Mouse (Mus musculus): ENCODE data around the gene Gm12166.
"Not testable (repeated sequence)": the region's sequence is repeated elsewhere in the genome, so short reads cannot be mapped to it uniquely, and the experiment has no call there.

Gene Gm12166

DNA sequence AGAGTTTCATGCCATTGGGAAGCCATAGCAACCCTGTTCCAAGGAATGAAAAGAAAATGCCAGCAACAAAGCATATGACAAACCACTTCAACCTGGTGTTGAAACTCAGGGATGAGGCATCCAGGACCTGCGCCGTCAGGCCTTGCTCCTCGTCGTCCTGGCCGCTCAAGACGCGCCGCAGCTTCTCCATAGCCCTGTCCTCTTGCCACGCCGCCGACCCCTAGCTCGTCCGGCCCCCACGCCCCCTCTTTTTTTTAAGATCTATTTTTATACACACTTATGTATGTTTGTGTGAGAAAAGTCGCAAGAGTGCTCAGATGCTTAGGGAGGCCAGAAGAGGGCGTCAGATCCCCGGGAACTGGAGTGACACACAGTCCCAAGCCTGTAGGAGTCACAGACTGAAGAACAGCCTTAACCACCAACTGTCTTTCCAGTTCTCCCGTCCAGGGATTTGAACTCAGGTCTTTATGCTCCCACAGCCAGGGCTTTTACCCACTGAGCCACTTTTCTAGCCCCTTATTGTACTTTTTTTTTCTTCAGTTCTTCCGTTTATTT lies at the start of gene Gm12166:
Gm12166 (minus strand) TSS at position 217 of the 555 bp plus-strand sequence.
- not testable (repeated sequence) for DNase-seq (ENCODE audit: low spot score in 2 of 2)

DNA sequence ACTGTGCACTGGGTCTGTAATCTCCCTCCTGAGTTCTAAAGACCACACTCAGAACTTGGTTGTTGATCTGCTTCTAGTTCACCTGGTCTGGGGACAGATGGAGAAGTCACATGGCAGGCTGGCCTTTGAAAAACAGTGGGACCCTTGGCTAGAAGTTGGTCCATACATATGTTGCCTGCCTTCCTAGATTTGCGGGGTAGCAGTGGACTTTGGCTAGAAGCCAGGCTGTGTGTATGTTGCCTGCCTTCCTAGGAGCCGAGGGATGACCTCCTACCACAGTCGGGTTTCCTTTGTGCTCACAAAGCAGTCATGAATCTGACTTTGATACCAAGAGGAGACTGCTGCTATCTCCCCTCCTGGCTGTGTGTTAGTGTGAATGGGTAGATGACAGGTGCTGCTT lies 44.9 kb upstream of the Gm12166 start:
- no peak for DNase-seq (ENCODE audit: low spot score in 2 of 2)

DNA sequence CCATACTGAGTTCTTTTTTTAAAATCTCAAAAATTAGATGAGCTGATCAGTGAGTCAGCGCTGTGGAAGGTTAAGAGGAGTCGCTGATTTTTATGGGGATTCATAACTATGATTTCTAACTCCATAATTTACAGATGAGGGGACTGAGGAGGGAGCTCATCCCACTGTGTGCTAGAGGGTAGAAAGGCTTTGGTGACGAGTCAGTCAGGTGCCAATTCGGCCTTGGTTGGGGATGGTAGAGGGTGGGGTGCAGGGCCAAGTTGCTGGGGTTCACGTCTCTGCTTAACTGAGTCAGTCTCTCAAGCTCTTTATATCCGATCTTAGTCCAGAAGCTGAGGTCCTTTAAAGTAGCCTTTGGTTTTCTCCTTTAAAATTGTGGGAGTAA lies 44.1 kb upstream of the Gm12166 start:
- no peak for DNase-seq (ENCODE audit: low spot score in 2 of 2)

DNA sequence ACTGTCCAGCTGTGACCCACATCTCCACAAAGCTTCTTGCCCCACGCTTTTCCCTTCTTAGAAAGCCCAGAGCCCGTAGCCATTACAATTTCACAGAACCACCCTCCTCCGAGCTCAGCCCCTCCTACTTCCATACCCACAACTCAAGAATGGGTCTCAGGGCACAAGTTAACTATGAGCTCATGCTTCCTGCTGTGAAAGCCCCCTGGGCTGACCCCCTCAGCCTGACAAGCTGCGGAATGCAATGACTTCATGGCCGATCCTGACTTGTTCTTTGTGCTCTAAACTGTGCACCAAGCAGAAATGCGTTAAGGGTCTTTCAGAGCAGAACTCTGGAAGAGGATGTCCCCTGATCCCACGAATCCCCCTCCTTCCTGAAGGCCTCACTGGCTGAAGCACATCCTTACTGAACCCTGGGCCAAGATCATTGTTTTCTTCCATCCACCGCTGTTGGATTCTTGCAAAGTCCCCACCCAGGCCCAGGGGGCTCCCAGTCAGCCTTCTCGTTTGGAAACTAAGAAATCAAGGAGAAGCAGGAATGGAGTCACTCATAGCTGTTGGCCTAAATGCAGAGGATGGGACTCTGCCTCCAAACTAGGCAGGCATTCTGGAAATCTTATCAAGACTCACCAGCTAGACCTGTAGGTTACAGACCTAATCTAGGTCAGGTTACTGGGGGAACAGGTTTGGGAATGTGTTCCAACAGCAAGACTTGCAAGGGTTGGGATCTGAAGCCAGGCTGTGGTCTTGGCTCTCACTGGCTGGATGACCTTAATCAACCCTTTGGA lies 43.5 kb upstream of the Gm12166 start:
- DNase-seq (ENCODE audit: low spot score in 2 of 2), result no peak

DNA sequence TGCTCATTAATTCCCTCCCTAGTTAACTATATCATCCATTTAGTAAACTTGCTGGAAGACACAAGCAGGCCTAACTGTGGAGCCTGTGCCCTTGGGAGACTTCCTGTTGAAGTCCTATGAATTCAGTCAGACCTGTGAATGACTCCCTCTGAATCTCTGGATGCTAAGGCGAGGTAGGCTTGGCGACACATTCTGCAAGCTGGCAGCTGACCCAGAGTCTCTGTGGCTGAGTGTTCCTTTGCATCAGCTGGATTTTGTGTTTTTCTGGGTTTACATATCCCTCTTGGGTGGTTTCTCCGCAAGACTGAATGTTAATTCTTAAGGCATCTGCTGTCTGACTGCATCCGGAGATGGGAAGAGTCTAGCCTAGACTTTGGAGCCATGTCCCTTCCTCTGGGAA lies 40.0 kb upstream of the Gm12166 start:
- no peak for DNase-seq (ENCODE audit: low spot score in 2 of 2)

DNA sequence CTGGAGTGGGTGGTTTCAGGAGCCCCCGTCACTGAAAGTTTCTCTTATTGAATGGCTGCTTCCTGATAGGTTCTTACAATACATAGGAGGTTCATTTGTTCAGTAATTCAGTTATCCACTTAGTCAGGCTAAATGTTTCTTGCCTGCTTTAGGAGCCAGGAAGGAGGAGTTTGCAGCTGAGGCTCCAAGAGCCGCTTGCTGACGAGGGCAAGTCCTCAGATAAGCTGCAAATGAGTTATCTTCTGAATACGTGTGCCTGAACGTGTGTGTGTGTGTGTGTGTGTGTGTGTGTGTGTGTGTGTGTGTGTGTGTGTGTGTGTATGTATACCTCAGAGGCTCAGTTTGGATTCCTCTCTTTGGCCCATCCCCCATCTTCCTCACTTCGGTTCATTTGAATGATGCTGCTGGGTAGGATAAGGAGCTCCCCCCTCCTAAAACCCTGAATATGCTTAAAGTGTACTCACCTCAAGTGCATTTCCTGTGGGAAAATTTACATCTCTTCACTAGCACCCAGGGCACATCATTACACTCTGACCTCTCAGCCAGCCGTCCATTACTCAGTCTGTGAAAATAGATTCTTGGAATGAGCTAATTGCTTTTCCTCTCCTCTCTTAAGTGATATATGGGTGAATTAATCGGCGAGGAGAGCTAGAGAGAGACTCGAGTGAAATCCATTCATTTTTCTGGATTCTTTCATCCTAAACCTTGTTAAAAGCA lies 39.0 kb upstream of the Gm12166 start:
- DNase-seq (ENCODE audit: low spot score in 2 of 2), result no peak

DNA sequence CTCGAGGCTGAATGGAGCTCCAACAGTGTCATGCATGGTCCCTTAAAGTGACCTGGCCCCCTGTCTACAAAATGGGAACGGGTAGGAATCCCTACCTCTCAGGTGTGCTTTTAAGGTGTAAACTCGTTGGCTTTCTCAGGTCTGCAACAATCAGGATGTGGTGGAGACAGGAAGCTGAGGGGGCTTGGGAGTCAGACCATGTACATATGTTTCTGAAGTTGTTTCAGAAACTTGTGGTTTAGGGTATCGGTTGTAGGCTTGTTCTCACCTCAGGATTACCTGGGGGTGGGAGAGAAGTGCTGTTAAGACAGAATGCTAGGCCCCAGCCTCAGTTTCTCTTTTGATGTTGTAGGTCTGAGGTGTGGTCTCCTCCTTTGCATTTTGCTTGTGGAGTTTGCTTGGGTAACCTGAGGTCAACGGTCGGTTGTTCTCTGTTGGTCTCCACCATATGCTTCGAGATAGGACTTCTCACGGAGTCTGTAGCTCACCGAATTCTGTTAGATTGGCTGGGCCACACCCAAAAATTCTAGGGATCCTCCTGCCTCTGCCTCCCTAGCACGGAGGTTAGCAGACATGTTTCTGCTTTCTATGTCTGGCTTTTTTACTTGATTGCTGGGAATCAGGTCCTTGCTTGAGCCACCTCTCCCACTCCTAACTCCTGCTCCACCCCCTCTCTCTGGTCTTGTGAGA lies 38.1 kb upstream of the Gm12166 start:
- DNase-seq (ENCODE audit: low spot score in 2 of 2), result no peak

DNA sequence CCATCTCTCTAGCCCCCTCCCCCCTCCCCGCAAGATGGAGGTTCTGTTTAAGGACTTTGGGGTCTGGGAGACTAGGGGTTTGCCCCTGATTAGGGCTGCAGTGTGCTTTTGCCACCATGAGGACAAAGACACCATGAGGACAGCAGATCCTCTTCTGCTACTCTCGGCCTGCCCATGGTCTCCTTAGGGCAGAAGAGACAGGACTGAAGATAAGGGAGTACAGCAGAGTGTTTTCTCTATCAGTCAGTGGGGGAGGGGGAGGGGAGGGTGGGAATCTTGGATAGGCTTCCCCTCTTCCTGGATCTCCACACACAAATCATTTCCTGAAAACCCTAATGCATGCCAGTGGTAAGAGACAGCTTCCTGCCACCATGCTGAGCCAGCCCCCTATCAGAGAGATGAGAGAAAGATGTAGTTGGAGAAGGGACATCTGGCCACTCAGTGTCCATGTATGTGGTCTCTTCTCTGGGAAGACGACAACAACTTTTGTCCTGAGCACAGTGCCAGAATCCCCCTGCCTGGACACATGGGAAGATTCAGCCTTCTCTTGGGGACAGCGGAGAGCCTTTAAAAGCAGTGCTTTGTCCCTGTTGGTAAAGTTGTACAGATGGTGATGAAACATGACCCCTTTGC lies 37.1 kb upstream of the Gm12166 start:
- DNase-seq (ENCODE audit: low spot score in 2 of 2), result no peak

DNA sequence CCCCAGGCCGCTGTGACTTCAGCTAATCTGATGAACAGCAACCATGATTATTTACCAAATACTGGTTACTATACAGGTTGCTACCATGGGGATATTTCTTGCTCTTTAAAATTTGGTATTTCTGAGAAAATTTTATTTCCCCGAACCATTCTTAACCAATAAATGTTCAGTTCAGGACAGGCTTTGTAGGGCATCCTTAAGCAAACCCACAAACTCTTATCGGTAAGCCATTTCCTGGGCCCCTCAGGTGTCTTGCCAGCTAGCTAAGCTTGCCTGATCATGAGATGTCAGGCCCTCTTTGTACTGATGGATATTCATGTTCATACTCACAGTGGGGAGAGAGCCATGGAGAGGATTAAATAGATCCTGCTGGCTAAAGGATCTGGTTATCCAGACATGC lies 34.3 kb upstream of the Gm12166 start:
- DNase-seq (ENCODE audit: low spot score in 2 of 2), result no peak

DNA sequence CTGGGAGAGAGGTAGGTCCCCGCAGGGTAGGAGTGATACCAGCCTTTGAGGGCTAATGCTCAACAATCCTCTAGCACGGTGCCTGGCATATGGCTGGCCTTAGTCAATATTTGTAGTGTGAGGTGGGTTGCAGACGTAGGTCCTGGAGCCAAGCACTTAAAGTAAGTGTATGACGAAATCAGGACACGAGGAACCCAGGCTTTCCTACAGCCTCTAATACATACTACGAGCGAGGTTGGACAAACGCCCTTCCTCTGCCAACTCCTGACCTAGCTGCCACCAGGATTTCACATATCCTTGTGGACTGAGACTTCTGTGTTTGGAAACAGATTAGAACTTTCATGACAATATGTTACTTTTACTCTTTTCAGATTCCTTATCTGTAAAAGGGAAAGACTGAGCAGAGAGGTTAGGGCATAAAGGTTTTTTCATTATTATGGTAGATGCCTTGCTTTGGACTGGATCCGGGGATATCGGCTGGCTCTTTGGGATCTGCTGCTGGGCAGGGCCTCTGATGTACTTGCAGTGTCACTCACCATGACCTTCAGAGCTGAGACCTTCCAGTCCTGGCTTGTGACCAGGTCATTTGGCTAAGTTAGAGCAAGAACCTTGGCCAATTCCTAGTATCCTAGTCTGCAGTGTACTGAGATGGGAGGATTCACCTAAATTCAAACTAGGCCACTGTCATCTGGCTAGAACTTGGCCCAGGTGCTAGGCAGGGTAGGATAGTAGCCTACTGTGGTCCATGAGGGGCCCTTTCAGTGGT lies 33.5 kb upstream of the Gm12166 start:
- DNase-seq (ENCODE audit: low spot score in 2 of 2), result no peak

DNA sequence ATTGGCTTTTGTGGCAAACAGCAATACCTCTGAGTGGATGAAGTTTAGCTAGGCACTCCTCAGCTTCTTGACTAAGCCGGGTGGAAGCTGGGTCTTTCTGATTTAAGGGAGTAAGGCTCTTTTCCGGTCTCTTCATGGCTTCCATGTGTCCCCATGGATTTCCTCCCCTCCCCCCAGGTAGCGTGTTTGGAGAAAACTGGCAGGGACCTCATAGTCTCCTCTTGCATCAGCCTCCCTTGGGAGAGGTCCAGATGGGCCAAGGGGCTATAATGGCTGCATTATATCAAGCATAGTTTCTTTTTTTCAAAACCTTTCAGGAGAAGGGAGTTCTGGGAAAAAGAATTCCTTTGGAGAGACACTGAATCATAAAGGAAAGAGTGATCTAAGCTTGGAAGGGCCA lies 32.4 kb upstream of the Gm12166 start:
- DNase-seq (ENCODE audit: low spot score in 2 of 2), result no peak

DNA sequence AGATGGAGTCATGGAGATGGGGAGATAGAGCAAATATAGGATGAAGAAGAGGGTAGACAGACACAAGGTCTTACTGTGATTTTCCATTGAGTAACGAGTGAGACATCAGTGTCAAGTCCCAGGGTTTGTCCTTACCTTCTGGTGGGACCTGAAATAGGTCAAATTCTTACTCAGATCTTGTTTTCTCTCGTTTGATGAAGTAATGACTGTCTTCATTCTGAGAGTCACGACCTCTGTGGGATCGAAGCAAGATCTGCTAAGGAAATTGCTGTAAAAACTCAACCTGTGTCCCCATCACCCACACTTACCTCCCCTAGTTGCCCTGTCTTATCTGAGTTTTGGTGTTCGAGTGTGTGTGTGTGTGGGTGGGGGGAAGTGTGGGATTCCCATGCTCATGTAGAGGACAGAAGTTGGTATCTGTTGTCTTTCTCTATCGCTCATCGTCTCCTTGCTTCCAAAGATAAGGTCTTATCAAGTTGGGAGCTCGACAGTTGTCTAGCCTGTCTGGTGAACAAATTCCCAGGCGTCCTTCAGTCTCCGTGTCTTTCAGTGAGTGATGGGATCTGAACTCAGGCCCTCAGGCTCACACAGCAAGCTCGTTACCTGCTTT lies 31.8 kb upstream of the Gm12166 start:
- no peak for DNase-seq (ENCODE audit: low spot score in 2 of 2)

DNA sequence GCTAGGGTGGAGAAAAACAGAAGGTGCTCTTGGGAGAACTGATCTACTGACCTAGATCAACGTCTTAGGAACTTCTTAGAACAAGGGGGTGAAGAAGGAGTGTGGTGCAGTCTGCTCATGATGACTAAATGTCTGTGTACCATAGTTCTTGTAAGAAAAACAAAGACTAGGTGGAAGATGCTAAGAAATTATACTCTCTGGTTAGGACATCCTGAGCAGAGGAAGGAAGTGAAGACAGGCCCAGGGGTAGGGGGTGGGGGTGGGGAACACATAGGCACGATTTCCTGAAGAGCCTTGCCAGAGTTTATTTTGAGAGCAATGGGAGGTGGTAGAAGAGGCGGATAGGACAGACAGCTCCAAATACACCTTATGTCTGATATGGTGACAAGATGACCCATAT lies 31.3 kb upstream of the Gm12166 start:
- DNase-seq (ENCODE audit: low spot score in 2 of 2), result no peak

DNA sequence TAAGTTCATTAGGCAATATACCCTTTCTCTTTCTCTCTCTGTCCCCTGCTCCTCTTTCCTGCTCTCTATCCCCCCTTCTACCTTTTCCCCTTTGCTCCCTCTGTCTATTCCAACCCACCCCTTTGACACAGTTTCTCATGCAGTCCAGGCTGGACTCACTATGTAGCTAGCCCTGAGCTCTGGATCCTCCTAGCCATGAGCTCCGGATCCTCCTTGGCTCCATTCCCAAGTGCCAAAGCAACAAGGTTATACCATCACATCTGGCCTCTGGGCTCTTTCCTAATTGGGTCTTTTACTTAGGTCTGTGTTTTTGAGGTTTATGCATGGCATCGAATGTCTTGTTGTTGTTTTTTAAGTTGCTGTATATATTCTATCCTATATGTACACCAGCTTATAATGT lies 29.0 kb upstream of the Gm12166 start:
- DNase-seq (ENCODE audit: low spot score in 2 of 2), result no peak

DNA sequence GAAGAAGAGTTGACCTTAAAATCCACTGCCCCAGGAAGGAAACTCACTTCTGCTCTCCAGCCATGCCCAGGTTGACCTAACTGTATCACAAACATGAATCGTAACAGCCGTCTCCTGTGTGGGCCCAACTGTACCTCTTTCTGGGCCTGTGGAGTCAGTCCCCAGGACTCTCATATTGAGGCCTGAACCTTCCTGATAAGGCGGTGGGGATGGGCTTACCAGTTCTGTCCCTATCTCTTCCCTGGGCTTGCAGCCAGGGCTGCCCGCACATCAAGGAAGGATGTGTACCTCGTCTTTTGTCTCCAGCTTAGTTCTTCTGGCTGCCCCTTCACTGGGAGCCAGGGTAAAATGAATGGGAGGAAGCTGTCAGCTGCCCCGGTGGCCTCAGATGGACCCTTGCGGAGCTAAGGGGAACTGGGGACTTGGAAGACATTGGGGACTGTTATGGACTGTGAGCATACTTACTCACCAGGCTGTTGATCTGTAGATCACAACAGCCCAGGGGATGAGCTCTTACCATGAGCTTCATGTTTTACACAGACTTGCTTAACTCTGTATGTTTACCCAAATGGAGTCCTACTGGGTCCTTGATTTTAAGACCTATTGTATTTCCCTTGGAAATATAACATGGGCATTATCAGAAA lies 25.7 kb upstream of the Gm12166 start:
- DNase-seq (ENCODE audit: low spot score in 2 of 2), result no peak

DNA sequence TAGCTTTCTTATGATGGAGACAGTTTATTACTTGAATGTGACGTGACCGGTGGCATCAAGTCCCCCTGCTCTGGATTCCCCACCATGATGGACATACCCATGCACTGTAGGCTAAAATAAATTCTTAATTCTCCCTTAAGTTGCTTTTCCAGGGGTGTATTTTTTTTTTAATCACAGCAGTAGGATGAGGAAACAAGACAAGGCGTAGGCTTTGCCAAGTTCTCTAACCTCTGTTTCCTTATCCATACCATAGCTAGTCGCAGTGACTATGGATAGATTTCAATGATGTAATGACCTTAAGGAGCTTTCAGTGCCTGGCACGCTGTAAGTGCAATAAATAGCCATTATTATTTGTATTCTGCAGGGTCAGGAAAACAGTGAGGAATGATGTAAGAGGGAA lies 25.2 kb upstream of the Gm12166 start:
- no peak for DNase-seq (ENCODE audit: low spot score in 2 of 2)

DNA sequence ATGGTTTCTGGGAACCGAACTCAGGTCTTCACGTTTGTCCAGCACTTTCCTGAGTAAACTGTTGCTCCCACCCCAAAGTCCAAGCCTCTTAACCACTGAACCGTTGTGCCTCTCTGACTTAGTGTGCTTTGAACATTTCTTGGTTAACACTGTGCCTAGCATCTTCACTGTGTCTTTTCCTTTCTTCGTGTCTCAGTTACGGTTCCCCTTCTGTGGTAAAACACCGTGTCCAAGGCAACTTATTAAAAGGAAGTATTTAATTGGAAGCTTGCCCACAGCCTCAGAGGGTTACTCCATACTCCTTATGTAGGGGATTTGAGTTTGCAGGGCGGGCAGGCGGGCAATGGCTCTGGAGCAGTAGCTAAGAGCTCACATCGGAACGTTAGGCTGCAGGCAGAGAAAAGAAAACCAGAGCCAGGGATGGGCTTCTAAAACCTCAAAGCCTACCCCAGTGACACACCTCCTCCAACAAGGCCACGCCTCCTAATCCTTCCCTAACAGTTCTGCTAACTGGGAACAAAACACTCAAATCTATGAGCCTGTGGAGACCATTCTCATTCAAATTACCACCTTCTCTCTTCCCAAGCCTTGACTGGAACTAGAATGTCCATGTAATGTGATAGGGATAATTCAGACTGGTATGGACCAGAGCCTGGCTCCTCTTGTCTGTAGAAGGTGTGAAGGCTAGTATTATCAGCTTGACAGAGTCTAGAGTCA lies 24.5 kb upstream of the Gm12166 start:
- DNase-seq (ENCODE audit: low spot score in 2 of 2), result no peak

DNA sequence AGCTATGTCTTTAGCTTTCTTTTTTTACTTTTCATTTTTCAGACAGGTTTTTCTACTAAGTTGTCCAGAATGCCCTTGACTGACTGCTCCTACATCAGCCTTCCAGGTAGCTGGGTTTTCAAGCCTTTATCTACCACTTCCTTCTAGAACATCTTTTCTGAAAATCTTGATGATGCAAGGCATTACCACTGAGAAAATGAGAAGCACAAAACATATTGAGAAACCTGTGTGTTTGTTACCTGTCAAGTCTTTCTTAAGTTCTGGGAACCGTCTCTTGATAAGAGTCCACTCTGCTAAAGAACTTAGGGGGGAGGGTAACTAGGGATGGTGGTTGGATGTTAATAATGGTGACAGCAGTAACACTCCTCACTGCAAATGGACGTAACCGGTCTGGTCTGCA lies 23.4 kb upstream of the Gm12166 start:
- no peak for DNase-seq (ENCODE audit: low spot score in 2 of 2)

DNA sequence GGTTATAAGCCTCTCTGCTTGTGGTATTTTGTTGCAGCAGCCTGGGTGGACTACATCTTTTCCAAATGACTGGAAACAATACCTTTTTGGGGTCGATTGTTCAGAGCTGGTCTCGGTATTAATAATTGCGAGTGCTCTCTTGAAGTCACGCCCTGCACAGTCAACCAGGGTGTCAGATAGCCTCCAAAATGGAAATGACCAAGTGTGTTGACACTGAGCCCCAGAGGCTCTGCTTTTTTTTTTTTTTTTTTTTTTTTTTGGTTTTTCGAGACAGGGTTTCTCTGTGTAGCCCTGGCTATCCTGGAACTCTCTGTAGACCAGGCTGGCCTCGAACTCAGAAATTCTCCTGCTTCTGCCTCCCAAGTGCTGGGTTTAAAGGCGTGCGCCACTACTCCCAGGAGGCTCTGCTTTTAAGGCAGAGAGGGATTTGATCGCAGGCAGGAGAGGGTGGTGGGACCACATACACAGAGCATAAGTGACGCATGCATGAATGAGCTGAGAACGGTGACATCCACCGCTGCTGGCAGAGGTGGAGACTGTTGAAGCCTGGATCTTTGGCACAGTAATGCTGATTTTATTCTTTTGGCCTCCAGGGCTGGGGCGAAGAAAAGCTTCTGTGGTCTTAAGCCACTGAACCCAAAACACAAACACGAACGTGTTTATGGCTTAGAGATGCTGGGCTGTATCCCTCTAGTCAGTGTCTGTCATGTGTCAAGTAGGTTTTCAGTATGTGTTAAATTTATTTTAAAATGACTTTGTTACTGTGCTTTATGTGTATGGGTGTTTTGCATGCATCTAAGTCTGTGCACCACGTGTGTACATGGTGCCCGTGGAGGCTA lies 21.9 kb upstream of the Gm12166 start:
- DNase-seq (ENCODE audit: low spot score in 2 of 2), result no peak

All from urinary bladder, postnatal 4 days (tissue).